Mouse (Mus musculus) urinary bladder, postnatal 14 days (tissue): Measurements from ENCODE around the gene Rora.

Source experiments
- DNase-seq: peaks from one replicate; pipeline ENCODE4 v3.0.0; 2021; ENCODE audit warnings: low spot score

Rora gene

DNA sequence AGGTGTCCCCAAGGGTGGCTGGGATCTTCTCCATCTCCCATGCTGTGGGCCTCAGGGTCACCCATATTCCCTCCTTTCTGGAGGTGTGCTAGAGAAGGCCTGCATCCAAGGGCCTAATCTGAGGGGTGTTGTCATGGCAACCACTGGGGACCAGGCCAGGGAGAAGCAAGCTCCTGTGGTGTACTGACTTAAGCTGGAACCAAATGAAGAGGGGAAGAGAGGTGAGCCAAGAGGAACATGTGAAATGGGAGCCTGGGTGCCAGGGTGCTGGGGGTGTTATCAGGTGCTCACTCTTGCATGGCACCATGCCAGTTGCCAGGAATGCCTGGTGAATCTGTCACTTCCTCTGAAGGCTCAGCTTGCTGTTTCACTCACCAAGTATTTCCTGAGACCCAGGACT, 166.9 kb downstream of the Rora start:
- DNase-seq: no peak

DNA sequence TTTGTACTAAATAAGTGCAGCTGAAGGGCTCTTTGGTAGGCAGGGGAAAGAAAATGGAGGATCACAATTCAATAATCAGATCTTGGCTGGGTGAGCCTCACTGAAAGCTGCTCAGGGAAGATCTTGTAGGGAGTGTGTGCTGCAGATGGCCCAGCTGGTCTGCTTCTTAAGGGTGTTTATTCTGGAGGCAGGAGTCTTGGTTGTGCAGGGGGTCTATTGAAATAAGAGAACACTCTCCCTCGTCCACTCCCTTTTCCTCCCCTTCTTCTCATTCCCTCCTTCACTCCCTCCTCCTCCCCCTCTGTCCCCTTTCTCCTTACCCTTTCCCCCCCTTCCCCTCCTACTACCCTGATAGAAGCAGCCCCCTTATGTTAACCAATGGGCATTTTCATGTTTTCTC, 167.8 kb downstream of the Rora start:
- no peak for DNase-seq

DNA sequence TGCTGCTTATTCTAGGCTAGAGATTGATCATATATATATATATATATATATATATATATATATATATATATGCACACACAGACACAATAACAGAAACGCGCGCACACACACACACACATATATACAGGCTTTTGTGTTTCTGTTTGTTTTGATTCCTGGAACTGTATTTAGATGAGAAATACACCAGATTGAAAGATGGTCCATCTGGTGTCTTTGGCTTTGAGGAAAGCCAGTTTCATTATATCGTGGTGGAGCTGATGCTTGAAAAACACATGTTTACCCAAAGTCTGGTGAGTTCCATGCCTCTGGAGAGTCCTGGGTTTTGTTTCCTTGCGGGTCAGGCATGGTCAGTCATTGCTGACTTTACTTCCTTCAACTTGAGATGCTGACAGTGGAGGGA, 169.7 kb downstream of the Rora start:
- no peak for DNase-seq

DNA sequence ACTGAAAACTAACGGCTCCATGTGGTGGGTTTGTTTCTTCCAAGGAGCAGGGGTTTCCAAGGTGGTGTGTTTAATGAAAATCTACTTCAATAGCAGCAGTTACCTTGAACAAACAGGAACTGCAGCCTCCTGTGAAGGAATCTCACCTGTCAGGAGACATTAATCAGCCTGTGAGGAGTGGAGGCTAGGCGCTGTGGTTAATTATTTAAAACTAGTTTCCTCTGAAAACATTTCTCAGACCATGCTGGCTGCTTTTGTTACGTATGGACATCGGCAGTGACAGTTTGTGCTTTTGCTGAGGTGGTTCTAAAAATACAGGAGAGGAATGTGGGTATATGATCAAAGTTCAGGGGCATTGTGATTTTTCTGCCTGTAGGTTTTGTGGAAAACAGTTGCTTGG, 171.5 kb downstream of the Rora start:
- no peak for DNase-seq

DNA sequence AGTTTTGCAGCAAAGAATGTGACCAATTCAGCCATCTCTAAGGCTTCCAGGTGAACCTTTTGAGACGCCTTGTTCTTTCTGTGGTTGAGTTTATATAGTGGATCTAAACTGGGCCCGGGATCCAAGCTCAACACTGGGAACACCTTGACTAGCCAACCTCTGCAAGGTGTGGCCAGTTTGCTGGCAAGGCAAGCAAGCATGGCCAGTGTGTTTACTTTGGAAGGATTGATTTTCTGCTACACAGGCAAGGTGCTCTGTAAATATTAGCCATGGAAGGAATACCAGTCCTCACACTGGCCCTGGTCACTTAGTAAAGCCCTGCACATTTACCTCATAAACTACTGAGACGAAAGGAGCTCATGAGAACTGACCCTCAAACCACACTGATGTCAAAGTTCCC, 172.3 kb downstream of the Rora start:
- no peak for DNase-seq

DNA sequence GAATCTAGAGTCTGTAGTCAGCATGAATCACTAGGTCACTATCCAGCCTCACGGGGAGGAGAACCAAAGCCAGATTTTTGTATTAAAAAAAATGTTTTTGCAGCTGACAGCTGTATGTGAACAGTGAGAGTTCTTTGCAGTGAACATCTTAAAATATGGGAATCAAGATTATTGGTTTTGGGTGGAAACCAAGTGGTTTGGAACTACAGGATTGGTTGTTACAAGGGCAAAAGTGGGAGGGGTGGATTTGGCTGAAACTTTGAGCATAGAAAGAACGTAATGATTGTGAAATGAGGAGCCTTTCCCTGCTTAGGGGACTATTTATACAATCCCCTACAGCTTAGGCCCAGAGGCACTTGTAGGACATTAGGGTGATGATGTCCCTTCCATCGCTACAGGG, 173.9 kb downstream of the Rora start:
- DNase-seq: no peak

DNA sequence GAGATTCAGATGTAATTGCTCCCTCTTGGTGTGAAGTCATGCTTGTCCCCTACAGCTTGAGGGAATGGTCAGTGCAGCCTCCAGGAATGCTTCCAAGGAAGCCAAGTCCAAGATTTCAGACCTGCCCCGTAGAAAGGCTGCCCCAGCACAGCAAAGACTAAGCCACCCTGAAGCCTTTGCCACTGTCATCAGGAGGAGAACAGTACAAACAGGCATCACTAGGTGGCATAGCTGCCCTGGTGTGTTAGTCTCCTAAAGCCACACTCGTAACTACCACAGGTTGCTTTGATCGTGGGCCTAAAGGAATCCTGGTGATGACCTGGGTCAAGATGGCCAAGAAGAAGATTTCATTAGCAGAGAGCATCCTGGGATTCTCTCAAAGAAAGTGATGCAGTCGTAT, 176.3 kb downstream of the Rora start:
- no peak for DNase-seq

DNA sequence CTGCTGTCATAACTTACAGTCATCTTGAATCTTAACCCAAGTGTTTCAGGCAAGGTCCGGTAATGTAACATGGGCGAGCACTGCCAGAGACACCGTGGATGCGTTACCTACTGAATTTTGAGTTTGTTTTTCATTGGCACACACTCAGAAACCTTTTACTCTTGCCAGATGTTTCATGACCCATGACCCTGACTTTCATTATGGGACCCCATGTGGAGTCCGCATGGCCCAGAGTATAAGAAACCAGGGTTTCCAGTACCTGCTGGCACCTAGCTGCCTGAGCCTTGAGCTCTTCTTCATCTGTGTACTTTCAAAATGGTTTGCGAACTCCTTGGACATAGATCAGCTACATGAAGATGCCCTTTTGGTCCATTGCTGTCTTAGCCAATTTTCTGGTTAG, 179.7 kb downstream of the Rora start:
- no peak for DNase-seq

DNA sequence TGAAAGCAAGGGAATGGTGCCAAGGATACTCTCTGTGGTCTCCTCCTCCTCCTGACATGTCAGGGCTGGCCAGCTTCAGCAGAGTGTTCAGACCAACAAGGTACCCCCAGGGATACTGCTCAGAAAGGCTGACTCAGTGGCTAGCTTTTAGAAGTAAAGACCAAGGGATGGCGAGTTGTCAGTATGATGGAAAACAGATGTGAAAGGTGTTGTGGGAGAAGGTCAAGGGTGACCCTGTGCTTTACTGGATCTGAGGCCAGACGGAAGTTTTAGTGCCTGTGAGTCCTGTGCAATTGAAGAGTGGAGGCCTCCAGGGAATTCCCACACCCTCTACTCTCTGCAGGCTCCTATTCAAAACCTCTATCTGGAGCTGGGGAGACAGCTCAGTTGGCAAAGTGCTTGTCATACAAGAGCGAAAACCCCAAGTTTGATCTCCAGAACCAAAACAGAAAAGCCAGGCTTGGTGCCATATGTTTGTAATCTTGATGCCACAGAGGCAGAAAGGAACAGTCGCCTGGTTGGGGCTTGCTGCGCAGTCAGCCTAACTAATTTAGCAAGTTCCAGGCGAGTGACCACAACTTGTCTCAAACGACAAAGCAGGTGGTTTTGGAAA, 181.6 kb downstream of the Rora start:
- DNase-seq: no peak

DNA sequence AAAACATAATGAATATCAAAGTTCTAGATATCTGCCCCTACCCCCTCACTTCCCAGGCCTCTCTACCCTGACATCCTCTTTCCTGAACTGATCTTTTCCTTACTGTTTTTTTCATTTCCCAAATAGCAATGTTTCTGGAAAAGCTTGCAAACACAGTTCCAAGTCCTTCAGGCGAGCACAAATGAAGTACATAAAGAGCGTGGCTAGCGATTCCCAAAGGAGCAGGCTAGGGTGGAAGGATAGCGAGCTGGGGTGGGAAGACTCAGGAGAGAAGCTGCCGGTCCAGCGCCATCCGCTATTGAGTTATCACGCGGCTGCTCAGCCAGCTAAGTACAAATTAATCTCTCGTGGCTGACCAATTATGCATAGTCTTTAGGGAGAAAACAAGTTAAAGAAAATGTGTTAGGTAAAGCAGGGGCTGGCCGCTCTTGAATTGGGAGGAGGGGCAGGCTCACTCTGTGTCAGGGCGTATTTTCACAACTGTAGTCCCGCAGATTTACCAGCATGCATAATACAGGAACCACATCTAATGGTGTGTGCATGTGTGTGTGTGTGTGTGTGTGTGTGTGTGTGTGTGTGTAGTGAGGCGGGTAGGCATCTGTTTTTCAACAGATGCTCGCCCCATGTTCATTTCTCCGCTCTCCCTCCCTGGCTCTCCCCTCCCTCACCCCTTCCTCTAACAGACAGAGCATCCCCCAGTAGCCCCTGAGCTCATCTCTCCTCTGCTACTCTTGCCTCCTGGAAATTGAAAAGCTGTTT, 188.7 kb downstream of the Rora start:
- DNase-seq: no peak

DNA sequence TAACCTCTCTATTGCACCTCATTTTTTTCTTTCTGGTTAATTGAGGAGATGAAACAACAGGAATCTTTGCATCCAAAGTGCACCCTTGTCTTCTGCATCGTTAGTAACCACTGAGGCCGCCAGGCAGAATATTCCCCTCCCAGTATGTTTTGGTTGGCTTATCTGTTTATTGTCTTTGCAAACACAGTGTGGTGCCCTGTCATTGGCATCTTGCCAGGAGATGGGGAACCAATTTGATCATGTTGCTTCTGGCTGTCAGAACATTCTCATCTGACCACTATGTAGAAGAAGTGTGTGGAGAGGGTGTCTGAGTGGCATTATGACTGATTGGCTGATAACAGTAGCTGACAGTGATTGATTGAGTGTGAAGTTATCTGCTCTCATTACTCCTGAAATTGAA, 192.0 kb downstream of the Rora start:
- no peak for DNase-seq

DNA sequence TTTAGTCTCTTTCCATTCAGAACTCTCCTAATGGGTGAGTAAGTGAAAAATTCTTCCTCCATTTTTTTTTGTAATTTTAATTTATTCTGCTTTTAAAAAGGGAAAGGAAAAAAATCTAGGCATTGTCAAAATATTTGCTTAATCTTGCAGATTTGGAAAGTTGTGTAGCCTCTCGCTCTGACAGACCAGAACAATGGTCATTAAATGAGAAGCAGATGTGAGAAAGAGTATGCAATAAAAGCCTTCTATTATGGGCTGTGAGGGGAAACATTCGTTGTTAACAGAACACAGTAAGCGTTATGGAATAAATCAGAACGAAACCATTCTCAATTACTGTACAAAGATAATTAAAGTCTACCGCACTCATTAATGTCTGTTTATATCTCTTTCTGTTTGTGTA, 196.7 kb downstream of the Rora start:
- DNase-seq: no peak

DNA sequence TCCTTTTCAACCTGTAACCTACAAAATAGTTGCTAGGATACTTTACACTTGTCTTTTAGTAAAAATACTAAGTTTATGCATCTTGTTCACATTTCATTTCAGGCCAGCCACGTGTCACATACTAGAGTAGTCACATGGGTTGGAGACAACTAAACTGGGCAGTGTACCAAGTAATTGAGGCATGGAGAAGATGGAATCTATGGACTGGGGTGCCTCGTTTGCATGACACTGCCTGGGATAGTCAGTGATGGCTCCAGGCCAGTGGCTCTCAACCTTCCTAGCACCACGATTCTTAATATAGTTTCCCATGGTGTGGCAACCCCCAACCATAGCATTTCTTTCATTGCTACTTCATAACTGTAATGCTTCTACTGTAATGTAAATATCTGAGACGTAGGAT, 198.6 kb downstream of the Rora start:
- no peak for DNase-seq

DNA sequence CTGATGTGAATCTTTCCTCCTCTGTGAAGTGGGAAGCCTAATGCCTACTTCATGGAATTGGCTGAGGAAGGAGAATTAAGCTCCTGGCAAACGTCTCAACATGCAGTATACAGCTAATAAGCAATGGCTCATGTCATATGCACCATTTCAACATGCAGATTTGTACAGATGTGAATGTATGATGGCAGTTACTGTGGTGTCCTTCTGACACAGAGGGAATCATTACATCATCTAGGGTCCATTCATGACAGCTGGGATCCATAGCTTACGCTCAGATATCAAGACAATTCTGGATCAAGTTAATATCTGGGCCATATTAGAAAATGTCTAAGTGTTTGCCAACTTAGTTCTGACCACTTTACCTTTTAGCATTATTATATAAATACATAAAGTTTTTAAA, 199.3 kb downstream of the Rora start:
- DNase-seq: no peak

DNA sequence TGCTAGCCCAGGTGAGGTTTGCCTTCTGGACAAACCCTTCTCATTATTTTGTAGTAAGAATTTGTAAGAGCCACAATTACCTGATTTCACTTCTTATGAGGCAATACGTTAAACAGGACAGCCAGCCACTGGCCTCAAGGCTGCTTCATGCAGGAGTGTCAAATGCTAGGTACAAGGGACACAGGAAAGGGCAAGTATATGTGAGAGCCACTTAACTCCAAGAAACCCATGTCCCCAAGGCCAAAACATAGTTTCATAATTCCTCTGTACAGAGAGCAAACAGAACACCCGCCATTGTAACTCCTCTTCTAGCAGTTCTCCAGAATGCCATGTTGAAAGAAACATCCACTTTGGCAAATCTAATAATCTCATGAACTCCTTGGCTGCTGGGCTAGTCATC, 205.9 kb downstream of the Rora start:
- no peak for DNase-seq

DNA sequence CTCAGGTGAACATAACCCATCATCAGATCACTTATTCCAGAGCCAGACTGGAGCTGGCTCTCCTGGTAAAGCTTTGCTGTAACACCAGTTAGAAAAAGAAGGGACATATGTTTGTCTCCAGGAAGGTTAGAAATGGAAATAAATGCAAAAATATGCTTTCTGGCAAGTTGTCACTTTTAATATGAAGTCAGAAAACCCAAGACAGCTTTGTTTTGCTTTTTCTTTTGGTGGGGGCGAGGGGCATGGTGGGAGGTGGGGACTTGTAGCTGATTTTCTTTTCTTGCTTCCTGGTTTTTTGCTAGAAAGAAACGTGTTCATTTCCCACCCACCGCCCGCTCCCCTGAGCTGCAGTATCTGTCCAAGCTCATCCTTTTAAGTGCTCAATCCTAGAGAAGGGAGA, 212.7 kb downstream of the Rora start:
- no peak for DNase-seq

DNA sequence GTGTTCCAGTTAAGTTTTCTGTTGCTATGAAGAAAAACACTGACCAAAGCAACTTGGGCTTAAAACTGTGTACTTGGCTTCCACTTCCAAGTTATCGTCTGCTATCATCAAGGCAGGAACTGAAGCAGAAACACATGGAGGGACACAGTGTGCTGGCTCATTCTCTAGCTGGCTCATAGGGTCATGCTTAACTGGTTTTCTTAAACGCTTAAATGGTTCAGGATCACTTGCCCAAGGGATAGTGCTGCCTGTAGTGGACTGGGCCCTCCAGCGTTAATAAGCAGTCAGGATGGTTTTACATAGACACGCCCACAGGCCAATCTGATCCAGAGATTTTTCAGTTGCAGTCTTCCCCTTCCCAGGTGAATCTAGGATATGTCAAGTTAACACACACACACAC, 220.3 kb downstream of the Rora start:
- DNase-seq: no peak

DNA sequence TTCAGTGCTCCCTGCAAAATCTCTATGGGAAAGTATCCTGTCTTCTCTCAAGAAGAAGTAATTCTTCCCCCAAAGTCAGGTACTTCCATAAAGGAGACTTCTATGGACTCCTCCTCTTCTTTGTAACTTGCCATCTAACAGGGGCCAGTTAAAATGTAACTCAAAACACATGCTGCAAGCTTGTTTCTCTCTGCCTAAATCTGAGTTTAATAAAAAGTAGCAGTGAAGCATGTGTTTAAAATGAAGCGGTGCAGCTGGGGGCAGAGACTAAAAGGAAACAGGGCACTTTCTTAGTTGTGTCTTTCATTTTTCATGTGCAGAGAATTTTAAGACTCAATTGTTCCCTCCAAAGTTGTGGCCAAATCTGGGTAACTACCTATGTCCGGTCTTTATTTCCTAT, 221.0 kb downstream of the Rora start:
- no peak for DNase-seq

DNA sequence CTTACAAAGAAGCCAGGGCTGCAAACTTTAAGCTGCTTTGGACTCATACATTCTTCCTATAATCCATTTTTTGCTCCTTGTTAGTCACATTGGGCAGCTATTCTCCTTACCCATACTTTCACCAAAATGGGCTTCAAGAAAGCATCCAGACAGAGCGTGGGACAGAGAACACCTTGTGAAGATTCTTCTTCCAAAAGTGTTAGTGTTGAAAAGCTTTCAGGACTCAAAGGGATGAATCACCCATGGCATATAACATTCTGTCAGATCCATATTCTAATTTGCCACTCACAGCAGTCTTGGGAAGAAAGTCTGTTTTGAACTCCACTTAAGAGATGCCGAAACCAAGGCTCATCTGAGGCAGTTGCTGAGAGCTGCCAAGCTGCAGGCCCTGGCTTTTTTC, 222.2 kb downstream of the Rora start:
- DNase-seq: no peak

DNA sequence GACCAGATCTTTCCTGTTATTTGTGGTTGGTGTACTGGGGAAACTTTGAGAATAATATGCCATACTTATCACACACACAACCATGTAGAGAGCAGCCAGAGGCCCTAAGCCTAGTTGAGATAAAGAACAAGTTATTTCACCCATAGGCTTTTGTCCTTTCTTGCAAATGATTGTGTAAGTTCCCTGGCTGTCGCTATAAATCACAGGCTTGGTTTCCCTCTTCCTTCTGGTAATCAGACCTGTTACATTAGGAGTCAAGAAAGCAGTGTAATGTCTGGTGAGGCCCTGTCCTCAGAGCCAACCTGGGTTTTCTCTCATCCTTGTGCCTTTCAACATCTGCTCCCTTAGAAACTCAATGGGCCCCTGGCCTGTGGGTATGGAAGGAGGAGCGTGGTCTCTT, 222.7 kb downstream of the Rora start:
- DNase-seq: peak; percentile 35

DNA sequence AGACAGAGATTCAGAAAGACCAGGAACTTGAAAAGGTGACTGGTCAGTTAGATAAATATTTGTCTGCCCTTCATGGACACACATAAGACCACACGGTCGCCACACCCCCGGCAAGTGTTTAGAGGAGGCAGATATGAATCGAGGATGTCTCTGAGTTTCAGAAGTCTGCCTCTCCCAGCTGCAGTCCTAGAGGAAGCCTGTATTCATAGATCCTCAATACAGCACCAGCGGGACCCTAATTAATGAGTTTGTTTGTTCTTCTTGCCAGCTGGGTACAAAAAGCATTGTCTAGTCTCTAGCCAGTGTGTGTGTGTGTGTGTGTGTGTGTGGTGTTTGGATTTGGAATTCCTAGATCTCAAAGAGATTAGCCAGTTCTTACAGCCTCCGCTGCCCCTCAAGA, 228.3 kb downstream of the Rora start:
- no peak for DNase-seq

DNA sequence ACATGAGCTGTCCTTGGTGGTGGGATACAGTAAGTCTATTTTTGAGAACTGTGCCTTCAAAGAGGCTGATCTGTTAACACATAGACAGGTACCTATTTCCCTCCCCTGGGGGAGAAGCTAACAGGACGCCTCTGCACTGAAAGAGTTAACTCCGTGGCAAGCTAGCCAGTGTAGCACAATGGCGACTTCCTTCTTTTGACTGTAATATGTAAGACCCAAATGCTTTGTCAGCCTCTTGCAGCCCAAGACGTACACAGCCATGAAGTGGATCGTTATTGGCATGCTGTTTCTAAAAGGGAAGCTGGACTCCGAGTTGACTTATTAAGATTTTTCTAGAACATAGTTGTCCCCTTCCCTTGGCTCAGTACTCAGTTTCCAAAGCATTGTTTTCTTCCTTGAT, 229.4 kb downstream of the Rora start:
- DNase-seq: no peak

DNA sequence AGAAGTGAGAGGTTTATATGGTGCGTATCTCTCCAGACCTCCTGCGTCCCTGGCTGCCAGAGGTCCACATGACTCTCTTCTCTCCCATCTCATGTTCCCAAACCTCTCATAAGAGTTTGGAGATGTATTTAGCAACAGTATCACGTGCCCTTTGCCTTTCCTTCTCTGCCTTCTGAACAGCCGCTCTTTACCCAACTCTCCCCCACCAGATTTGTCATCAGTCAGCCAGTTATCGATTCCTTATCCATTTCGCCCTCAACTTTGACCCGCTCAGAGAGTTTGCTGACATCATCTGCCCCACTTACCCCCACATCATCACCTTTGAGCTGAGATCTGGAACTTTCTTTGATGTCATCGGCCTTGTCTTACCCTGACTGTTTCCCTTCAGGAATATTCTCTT, 230.1 kb downstream of the Rora start:
- DNase-seq: no peak

DNA sequence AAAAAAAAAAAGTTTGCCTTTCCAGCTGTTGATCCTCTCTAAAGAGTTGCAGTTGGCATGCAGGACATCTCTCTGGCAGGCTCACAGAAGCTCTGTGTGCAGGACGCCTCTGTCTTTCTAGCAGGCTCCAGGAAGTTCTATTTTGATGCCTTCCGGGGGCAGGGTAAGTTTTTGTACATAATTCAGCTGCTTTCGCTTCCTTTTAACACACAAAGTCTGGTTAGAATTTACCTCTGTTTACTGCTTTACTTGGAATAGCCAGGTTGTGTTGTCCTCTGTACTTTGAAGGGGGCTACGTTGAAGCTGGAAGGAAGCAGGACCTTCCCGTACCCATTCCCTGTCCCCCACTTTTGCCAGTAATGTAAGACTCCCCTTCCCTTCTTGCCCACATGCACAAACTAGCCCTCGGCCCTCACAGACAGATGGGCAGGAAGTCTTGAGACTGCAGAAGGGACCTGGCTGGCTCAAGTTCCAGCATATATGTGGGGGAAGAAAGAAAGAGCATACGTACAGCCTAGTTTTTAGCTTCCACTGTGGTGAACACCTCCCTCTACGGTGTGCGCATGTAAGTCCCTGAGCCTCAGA, 231.0 kb downstream of the Rora start:
- no peak for DNase-seq
